Mouse (Mus musculus): ENCODE data around the gene Gtsf1.

Gene Gtsf1

GRCm38 (mm10) chr15:103357817-103358216, 72.5 kb downstream of the Gtsf1 start:
- no peak for DNase-seq (ENCODE audit: low spot score in 2 of 2)

- peak in 1 of 2 experiments; percentile 39 for DNase-seq (ENCODE audit: low spot score in 2 of 2)
These were observed 74.1 kb downstream of the Gtsf1 start for GRCm38 (mm10) chr15:103356130-103356529.

DNA sequence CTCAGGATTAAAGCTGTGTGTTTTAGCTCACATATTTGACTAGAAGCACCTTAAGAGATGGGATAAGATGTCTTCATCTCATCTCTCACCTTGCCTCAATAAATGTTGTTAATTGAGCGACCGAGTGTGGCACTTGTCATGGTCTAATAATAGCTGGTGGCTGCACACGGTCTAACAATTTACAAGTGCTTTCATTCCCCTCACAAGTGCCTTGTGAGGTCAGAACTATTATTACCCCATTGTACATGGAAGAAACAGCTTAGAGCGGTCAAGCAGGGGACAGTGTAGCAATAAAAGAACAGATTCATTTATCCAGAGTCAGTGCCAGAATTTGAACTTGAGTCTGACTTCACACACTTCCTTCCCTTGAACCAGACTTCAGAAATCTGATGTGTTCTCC, 74.8 kb downstream of the Gtsf1 start:
- no peak for DNase-seq (ENCODE audit: low spot score in 2 of 2)

DNA sequence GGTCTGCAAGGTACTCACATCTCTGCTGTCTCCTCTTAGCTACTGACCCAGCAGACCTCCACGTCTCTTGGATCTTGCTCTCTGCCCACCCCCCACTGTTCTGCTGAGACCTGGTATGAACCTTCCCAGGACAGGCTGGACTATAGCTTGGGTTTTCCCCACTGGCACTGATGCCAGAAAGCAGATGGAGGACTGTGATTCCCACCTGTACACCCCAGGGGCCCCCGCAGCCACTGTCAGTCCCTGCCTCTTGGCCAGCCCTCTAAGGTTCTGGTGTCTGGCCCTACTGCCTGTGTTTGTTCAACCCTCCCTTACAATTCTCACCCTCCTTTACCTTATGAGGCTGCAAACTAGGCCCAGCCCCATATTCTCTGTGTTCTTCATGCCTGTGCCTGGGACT, 75.6 kb downstream of the Gtsf1 start:
- no peak for DNase-seq (ENCODE audit: low spot score in 2 of 2)

- DNase-seq (ENCODE audit: low spot score in 2 of 2): no peak
These were observed 76.6 kb downstream of the Gtsf1 start for GRCm38 (mm10) chr15:103353511-103354256.

DNA sequence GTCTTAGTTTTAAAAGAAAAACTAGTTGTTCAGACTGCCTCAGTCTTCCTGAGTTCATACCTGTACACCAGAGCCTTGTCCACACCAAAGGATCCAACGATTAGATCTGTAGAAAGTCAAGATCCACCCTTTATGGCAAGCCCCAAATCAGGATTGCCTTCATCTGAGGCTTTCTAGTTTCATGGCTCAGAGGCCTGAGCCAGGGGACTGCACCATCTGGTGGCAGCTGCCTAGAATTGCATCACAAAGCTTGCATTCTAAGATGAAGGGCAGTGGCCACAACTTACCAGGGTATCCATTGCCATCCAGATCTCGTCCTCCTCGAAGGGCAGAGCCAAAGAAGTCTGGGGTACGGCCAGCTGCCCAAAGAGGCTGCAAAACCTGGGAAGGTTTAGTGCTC, 77.4 kb downstream of the Gtsf1 start:
- peak in 1 of 2 experiments; percentile 54 for DNase-seq (ENCODE audit: low spot score in 2 of 2)
